Mouse (Mus musculus) stomach, embryonic 14.5 days (tissue): Measurements from ENCODE around the gene Gramd4. TPM values are rescaled to one million over a fixed set of nuclear protein-coding genes. Genes with fewer than 3 reads are reported as not detected.
A peak's percentile ranks its signal among the peaks of the same experiment; 100 is the strongest.

Experiments
- ATAC-seq: fragments of 200-750 bp; cut with Nextera tagmentation; 2 replicates; pipeline ENCODE4 v1.8.0; 2017; ENCODE audit warnings: low read depth, moderate TSS enrichment; ENCODE audit not compliant: insufficient number of reproducible peaks, insufficient read depth, low FRiP score
- H3K27ac ChIP-seq: fragments of 300-500 bp; sonication (generic); 2 replicates; pipeline ENCODE4 v1.5.1; 2014; ENCODE audit warnings: mild to moderate bottlenecking, low read length, moderate library complexity, mixed read lengths
- H3K27me3 ChIP-seq: fragments of 300-500 bp; sonication (generic); 2 replicates; pipeline ENCODE4 v1.6.1; 2014; ENCODE audit warnings: low read length, control low read depth, mixed read lengths; ENCODE audit not compliant: control insufficient read depth, insufficient read depth
- H3K36me3 ChIP-seq: fragments of 300-500 bp; sonication (generic); 2 replicates; pipeline ENCODE4 v1.6.1; 2014; ENCODE audit warnings: mild to moderate bottlenecking, control low read depth, low read length, moderate library complexity, mixed read lengths; ENCODE audit not compliant: control insufficient read depth, insufficient read depth
- H3K4me1 ChIP-seq: fragments of 300-500 bp; sonication (generic); 2 replicates; pipeline ENCODE4 v1.6.1; 2014; ENCODE audit warnings: low read length, control low read depth, mixed read lengths; ENCODE audit not compliant: control insufficient read depth, insufficient read depth
- H3K4me2 ChIP-seq: fragments of 300-500 bp; sonication (generic); replicated peaks from 2 replicates; pipeline ENCODE4 v1.6.1; 2014; ENCODE audit warnings: low read depth, low read length, control low read depth
- H3K4me3 ChIP-seq: fragments of 300-500 bp; sonication (generic); 2 replicates; pipeline ENCODE4 v1.5.1; 2014; ENCODE audit warnings: low read depth, low read length, control low read depth
- H3K9ac ChIP-seq: fragments of 300-500 bp; sonication (generic); replicated peaks from 2 replicates; pipeline ENCODE4 v1.6.1; 2014; ENCODE audit warnings: low read depth, mild to moderate bottlenecking, control low read depth, low read length, moderate library complexity, mixed read lengths
- H3K9me3 ChIP-seq: fragments of 300-500 bp; sonication (generic); 2 replicates; pipeline ENCODE4 v1.6.1; 2016; ENCODE audit warnings: low read depth, low read length, control low read depth; ENCODE audit not compliant: control insufficient read depth
- WGBS: fragments of 180-500 bp; shearing (Covaris S2); extraction: QIAGEN DNeasy Blood & Tissue Kit; methylation state at CpG from one replicate; pipeline ENCODE4 v1.1.7; 2014; 5-methylcytosine and 5-hydroxymethylcytosine counted together
- polyA plus RNA-seq: library from polyadenylated mRNA; unstranded; fragments of >200 nt; fragmentation: Nextera tagmentation; extraction: Ambion mirVana; gene quantifications from 2 replicates; pipeline ENCODE4 v1.2.1, GENCODE M21; 2014

Gene Gramd4
- polyA plus RNA-seq, 1 experiment from 2014 or later = 7.2 TPM

GRCm38 (mm10) chr15:86078481-86079216 is 21.2 kb downstream of the Gramd4 start:
- WGBS = 58% methylated on average over 18 of the region's 18 CpGs
- no peak overlapping the region for H3K27ac ChIP-seq

GRCm38 (mm10) chr15:86079467-86079866 is 22.0 kb downstream of the Gramd4 start:
- Histone ChIP-seq H3K36me3 (no peaks in the 10 kb centered on the region), H3K9me3 (no peaks in the 10 kb centered on the region), H3K9ac (no peak overlapping the region), H3K4me1 (peaks cover 31% of the 10 kb centered on the region), H3K27me3 (no peaks in the 10 kb centered on the region), H3K4me3 (no peak overlapping the region), H3K27ac (no peak overlapping the region; the same call in 1 of the 2 replicates), H3K4me2 (no peak overlapping the region)
- no peak for ATAC-seq
- WGBS = 72% methylated on average over 5 of the region's 5 CpGs

More at GRCm38 (mm10) chr15:86078481-86079216, 21.2 kb downstream of the Gramd4 start:
- H3K36me3 ChIP-seq = no peaks in the 10 kb centered on the region
- no peaks in the 10 kb centered on the region for H3K27me3 ChIP-seq
- H3K4me3 ChIP-seq = no peak overlapping the region
- no peak overlapping the region for H3K9ac ChIP-seq
- no peaks in the 10 kb centered on the region for H3K9me3 ChIP-seq
- ATAC-seq = no peak
- H3K4me2 ChIP-seq = no peak overlapping the region
- peaks cover 27% of the 10 kb centered on the region for H3K4me1 ChIP-seq

GRCm38 (mm10) chr15:86079876-86080275 is 22.4 kb downstream of the Gramd4 start:
- no peaks in the 10 kb centered on the region for H3K27me3 ChIP-seq
- 69% methylated on average over 4 of the region's 4 CpGs for WGBS

GRCm38 (mm10) chr15:86080408-86080807 is 22.9 kb downstream of the Gramd4 start:
- Histone ChIP-seq H3K4me1 (peaks cover 38% of the 10 kb centered on the region), H3K4me2 (no peak overlapping the region), H3K27me3 (no peaks in the 10 kb centered on the region), H3K36me3 (no peaks in the 10 kb centered on the region), H3K9ac (no peak overlapping the region), H3K27ac (no peak overlapping the region), H3K9me3 (no peaks in the 10 kb centered on the region), H3K4me3 (no peak overlapping the region)
- no peak for ATAC-seq
- WGBS = 94% methylated on average over 1 of the region's 1 CpGs

More at GRCm38 (mm10) chr15:86079876-86080275, 22.4 kb downstream of the Gramd4 start:
- Histone ChIP-seq H3K4me2 (no peak overlapping the region), H3K4me3 (no peak overlapping the region), H3K27ac (no peak overlapping the region; the same call in 1 of the 2 replicates), H3K4me1 (peaks cover 34% of the 10 kb centered on the region), H3K9me3 (no peaks in the 10 kb centered on the region), H3K9ac (no peak overlapping the region), H3K36me3 (no peaks in the 10 kb centered on the region)
- no peak for ATAC-seq

- Histone ChIP-seq H3K27ac (no peak overlapping the region), H3K9ac (no peak overlapping the region), H3K4me3 (no peak overlapping the region), H3K4me2 (no peak overlapping the region), H3K9me3 (no peaks in the 10 kb centered on the region), H3K4me1 (peaks cover 45% of the 10 kb centered on the region), H3K27me3 (no peaks in the 10 kb centered on the region), H3K36me3 (no peaks in the 10 kb centered on the region)
- 67% methylated on average over 12 of the region's 12 CpGs for WGBS
- ATAC-seq = no peak
These were observed 24.2 kb downstream of the Gramd4 start for GRCm38 (mm10) chr15:86081654-86082053.

- no peaks in the 10 kb centered on the region for H3K27me3 ChIP-seq
- no peaks in the 10 kb centered on the region for H3K9me3 ChIP-seq
- no peak overlapping the region for H3K4me2 ChIP-seq
- 92% methylated on average over 11 of the region's 11 CpGs for WGBS
- H3K9ac ChIP-seq = no peak overlapping the region
- peaks cover 52% of the 10 kb centered on the region for H3K4me1 ChIP-seq
- no peak overlapping the region for H3K4me3 ChIP-seq
- H3K27ac ChIP-seq = no peak overlapping the region
- no peak for ATAC-seq
- no peaks in the 10 kb centered on the region for H3K36me3 ChIP-seq
These were observed 25.1 kb downstream of the Gramd4 start for GRCm38 (mm10) chr15:86082551-86082961.

- 47% methylated on average over 6 of the region's 6 CpGs for WGBS
- Histone ChIP-seq H3K9me3 (no peaks in the 10 kb centered on the region), H3K27ac (no peak overlapping the region), H3K27me3 (no peaks in the 10 kb centered on the region), H3K36me3 (no peaks in the 10 kb centered on the region), H3K9ac (no peak overlapping the region), H3K4me3 (no peak overlapping the region), H3K4me1 (peaks cover 49% of the 10 kb centered on the region), H3K4me2 (no peak overlapping the region)
- no peak for ATAC-seq
These were observed 25.8 kb downstream of the Gramd4 start for GRCm38 (mm10) chr15:86083261-86083741.

GRCm38 (mm10) chr15:86085301-86086225 is 28.1 kb downstream of the Gramd4 start:
- no peaks in the 10 kb centered on the region for H3K9me3 ChIP-seq
- no peak overlapping the region for H3K4me3 ChIP-seq
- 0 out of 2 replicates have a peak overlapping the region, but pooled peaks have one; percentile 12 for H3K4me2 ChIP-seq
- H3K36me3 ChIP-seq = no peaks in the 10 kb centered on the region
- ATAC-seq = no peak
- no peak overlapping the region for H3K9ac ChIP-seq
- H3K27me3 ChIP-seq = no peaks in the 10 kb centered on the region
- WGBS = 21% methylated on average over 17 of the region's 17 CpGs
- peaks cover 50% of the 10 kb centered on the region for H3K4me1 ChIP-seq
- peak overlapping the region; percentile 72; the same call in 1 of the 2 replicates for H3K27ac ChIP-seq
